Mouse (Mus musculus) yolk sac, embryonic 10.5 days (tissue): ENCODE results near the gene Gpr150.

Experiments used
- DNase-seq: peaks from one replicate; pipeline ENCODE4 v3.0.0-alpha.2; 2017; ENCODE audit warnings: low spot score

Gene Gpr150

DNA sequence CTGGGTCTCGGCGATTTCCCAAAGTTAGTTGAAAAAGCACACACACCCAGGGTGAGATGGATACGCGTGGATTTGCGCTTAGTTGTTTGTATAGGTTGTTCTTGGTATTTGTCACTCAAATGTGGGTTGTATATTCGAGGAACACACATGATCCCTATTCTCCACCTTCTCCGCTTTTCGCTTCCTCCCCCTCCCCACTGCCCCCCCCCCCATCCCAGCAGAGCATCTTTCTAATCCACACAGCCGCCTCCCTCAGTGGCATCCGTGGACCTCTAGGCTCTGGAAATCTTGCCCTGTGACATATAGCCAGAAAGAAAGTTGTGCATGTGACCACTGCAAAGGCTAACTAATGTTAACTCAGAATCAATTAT lies at the start of gene Gpr150:
Gene Gpr150 (minus strand): TSS at position 101 of the 371 bp plus-strand sequence.
- no peak for DNase-seq

DNA sequence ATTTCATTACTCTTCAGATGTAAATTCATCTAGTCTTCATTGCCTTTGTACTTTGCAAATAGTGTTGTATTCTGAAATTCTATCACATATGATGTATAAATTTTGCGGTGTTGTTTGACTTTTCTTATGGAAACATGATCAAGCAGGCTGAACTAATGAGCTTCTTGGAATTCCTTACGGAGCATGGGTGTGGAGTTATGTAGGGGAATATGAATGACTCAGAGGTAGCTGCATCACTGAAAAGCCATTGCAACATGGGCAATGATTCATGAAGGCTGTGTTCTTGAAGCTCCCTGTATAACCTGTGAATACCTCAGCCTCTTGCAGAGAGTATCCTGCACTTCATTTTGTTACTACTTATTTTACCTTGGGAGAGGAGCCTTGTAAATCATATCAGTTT lies 45.2 kb upstream of the Gpr150 start:
- no peak for DNase-seq

DNA sequence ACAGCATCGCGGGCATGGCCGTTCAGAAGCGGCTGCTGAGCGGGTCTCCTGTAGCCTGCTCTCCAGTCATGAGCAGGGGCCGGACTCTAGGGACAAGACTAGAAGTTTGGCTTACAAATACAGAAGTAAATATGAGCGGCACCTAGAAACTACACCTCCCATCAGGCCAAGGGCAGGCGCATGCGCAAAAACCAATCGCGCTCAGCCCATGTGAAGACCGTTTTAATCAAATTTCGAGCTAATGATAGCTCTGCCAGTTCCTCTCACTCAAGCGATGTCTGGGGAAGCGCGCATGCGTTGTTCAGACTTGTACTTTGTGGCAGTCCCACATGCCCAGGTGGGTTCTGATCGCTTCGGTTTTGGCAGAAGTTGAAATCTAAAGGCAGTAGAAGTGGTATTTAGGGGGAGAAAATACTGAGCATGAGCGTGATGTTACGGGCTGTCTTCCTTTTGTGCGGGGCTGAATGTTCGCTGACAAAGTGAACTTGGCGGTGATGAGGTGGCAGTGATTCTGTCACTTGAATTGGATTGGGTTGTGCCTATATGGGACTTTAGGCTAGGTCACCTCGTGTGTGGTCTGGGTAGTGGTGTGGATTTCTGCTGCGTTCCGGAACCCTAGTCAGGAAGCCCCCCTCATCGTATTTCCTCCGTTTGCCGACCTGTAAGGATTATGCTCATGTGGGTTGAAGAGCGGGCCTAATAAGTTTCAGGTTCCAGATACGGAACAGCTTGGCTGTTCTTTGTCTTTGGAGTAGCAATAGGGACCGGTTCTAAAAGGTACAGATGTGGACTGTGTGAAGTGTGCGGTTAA lies 41.9 kb upstream of the Gpr150 start, which contains the start of the genes Arsk and Ttc37:
Gene Arsk (minus strand): TSS at position 168 of the 811 bp plus-strand sequence.
Gene Ttc37 (plus strand): TSS at position 242 of the 811 bp plus-strand sequence.
- peak; percentile 95 for DNase-seq

DNA sequence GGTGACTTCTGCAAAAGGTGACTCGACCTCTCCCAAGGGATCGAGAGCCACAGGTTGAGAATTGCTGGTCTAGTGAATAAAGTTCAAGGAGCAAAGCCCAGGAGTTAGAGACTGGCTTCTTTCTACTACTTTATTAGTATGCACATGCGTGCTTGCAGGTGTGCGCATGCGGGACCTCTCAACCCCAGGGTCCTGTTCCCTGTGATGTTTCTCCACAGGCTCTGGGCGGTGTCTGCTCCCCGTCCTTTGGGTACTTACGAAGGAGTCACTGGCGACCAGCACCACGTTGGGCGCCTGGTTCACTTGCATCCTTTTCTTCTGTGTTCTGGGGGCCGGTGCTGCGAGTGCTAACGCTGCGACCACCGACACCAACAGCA lies 41.3 kb upstream of the Gpr150 start:
- no peak for DNase-seq

DNA sequence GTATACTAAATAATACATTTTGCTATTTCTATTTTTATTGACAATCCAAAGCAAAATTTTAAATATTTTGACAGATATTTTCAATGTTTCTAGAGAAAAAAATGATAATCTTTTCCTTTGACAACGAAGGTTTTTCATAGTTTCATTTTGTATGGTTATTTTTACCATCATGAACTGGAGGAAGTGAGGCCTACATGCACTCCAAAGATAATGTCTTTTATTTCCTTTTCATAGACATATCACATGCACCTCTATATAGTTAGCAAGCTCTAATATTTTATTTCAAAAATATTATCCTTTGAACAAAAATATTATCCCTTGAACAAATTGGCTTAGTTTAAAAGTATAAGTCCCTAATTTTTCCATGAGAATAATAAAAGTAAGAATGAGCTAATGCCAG lies 17.5 kb upstream of the Gpr150 start:
- DNase-seq: no peak

DNA sequence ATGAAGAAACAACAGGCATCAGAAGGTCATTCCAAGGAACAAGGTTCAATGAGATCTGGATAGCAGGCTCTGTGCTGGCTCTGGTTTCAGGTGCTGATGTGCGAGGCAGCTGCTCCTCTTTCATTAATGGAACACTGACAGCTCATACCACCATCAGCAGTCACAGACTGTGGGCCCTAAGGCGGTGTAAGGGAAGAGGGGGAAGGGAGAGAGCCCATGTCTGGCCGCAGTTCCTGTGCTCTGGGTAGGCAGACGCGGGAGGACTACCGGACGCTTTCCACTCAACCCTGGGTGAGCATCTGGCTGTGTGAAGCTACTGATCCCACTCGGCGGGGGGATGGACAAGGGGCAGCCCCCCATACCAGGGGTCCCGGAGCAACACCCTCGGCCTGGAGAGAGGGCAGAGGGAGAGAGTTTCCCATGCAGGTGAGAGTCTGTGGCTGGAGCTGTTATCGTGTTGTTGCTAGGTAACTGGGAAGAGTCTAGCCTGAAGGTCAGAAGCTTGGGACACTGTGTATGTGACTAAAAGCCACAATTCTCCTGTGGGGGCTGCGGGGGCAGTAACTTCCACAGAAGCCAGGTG lies 7.7 kb upstream of the Gpr150 start:
- DNase-seq: no peak

DNA sequence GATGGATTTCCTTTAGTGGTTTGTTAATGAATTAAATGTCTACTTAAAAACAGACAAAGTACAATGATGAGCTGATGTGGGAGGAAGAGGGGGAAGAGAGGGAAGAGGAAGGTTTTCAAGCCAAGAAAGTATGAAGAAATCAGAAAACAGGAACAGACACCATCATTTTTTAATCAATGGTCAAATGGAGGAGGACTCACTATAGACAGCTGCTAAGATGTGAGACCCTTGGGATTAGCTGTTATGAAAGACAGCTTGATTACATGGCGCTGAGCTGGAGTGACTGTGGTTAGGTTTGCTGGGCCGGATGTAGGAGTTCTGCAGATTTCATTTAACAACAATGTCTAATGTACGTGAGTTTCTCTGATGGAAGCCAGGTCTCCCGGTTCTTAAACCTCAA lies 6.8 kb upstream of the Gpr150 start:
- DNase-seq: no peak

DNA sequence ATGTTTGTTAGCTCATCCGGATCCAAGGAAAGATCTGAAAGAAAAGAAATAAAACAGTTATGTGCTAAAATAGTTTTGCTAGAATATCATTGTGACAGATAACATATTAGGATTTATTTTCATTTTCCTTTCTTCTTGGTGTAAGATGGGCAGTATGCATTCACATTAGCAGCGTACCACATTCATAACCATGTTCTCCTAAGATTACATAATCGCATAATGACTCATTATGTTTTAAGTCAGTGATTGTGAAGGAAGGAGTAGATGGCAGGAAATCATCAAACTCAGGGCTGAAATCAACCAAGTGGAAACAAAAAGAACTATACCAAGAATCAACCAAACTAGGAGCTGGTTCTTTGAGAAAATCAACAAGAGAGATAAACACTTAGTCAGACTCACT lies 5.8 kb upstream of the Gpr150 start:
- DNase-seq: no peak

DNA sequence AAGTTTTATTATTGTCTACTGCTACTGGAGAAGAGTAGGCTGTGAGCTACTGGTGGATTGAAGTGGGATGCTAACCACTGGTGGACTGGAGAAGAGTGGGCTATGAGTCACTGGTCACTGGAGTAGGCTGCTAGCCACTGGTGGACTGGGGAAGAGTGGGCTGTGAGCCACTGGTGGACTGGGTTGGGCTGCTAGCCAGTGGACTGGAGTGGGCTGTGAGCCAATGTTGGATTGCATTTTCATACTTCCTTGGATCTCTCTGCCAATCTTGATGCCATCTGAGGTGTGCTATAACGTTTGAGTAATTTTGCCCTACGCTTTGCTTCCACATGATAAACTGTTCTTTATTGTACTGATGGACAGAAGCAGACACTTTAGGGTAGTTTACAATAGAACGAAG lies 5.3 kb upstream of the Gpr150 start:
- DNase-seq: no peak

DNA sequence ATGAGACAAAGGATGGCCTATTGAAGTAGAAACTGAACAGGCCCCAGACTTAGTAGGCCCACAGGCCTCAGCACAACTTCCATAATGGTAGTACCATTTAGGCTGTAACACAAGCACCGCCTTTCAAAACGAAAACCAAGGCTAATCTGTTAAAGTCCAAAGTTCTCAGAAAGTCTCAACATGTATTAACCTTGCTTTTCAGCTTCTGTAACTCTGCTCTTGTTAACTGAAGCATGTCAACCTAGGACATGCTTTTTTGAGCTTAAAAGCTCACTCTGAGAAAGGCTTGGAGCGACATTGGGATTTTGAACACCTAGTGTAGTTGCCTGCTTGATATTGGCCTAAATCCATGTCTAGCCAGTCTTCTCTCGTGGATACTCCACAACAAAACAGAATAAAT lies 2.8 kb upstream of the Gpr150 start:
- no peak for DNase-seq

DNA sequence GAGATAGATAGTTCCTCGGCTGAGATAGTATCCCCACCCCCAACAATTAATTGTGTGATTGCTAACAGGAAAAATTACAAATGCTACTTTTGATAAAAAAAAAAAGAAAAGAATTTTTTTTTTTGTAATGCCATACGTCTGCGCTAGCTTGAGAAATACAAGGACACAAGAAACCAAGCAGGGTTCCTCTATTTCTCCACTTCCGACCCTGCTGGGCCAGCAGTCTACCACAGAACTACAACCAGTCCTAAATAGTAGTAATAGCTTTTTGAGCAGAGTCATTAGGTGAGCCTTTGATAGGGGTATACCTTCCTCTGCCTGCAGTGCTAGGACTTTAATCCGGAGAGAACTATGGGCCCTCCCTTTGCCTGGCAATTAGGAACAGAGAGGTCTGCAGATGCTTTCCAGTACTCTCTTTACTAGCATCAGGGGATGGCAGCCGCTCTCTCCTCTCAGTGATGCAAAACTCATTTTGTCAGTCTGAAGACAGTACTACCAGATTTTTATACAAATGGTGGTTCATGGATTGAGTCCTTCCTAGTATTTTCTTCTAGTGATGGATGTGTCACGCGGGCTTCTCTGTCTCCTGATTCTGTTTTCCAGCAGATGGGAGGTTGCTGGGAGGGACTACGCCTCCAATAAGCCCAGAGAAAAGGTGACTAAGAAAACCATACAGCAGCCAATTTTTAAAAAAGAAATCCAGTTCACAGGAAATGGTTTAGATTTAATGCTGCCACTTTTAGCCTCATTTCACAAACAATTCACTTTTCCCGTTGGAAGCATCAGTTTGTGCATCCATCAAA lies 672 bp upstream of the Gpr150 start:
- DNase-seq: no peak

DNA sequence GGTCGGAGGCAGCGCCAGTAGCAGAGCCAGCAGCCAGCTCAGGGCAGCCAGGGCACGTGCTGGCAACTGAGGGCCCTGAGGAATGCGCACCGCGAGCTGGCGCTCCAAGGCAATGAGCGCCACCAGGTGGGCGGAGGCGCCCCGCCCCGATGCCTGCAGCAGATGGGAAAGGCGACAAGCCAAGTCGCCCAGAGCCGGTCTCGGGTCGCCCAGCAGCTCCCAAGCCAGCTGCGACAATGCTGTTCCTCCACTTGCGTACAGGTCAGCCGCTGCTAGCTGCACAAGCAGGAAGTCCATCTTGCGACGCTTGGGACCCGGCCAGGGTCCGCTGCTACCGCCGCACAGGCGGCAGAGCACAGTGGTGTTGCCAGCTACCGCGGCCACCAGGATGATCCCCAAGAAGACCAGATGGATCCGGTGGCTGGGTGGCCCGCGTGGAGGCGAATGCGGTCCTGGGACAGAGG lies 503 bp downstream of the Gpr150 start:
- DNase-seq: peak; percentile 69

DNA sequence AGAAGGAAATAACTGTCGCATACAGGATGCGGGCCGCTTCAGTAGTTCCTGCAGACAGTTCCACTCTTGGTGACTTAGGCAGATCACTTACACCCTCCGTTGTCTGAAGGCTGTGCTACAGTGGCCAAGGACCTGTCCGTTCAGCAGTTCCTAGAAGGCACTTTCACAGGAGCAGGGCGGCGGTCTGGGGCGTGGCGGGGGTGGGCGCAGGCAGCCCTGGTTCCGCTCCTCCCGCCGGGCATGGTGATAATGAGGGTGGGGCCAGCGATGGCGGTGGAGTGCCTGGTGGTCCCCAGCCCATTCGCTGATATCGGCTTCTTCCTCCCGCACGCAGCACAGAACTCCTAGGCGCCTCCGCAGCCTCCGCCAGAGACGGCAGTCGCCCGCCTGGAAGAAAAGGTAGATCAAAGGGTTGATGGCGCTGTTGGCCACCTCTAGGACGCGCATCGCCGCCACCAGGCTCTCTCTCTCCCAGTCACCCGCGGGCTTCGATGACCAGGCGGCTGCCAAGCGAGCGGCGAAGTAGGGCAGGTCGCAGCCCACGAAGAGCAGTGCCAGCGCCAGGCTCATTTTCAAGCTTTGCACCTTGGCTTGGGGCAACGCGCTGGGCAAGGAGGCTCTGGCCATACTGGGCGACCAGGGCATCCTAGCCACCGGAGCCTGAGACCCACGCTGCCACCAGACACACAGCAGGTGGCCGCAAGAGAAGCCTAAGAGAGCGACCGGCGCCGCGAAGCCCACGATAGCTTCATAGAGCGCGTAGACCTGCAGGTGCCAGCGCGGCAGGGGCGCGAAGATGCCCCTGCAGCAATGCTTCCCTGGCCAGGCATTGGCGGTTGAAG lies 1.2 kb downstream of the Gpr150 start:
- peak; percentile 68 for DNase-seq

DNA sequence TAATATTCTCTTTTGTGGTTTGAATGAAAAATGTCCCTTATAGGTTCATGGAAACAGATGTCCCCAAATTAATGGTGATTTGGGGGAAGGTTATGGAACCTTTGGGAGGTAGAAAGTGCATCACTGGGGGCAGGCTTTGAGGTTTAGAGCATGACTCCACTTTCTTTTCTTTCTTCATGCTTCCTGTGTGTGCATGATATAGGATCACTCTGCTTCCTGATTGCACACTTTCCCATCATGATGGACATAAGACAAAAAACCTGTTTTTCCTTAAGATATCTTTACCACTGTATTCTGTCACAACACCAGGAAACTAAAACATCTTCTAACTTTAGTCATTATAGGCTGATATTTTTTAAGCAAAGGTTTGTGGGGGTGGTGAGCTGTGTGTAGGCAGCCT lies 11.8 kb downstream of the Gpr150 start:
- no peak for DNase-seq

DNA sequence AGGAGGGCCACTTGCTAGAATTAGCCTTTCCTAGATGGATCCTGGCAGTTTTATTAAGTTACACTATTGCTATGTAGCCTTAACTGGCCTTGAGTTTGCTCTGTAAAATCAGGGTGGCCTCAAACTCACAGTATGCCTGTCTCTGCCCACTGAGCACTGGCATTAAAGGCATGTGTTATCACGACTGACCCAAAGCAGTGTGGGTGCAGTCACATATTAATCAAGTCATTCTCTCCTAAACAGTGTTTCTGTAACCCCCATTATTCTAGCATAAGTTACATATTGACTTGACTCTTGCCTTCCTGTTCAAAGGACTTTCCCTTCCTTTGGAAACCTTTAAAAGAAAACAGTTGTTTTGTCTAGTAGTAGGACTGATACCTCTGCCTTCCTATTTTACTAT lies 14.3 kb downstream of the Gpr150 start:
- no peak for DNase-seq

DNA sequence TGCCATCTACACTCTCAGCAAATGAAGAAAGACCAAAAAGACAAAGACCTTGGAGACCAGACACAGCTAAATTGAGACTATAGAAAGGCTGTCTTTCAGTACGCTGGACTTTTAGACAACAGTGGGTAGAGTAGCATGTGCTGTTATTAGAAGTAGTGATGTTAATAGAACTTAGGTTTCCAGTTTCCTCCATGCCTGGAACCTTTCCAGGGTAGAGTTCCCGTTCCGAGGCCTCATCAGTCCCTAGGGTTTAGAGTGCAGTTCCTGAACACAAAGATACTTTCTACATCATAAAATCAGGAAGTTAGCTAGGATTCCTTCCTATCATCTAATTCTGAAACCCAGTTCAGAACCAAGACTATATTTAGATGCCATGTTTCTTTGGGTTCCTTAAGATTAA lies 32.2 kb downstream of the Gpr150 start:
- no peak for DNase-seq

DNA sequence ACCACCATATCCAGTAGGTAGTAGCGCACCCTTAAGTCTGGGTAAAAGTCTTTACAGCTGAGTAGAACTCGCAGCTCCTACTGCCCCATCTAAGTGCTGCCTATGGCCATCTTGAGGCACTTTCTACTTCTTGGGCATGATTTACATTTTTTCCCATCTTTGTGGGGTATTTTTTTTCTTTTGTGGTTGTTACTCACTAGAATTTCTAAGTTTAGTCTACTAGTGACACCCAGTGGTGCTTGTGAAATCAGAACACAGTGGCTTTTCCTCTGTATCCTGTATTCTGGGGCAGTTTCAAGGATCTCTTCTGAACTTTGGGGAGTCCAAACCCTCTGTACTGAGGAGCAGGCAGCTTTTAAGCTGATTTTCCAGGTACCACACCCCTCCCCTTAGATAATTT lies 35.0 kb downstream of the Gpr150 start:
- DNase-seq: no peak

DNA sequence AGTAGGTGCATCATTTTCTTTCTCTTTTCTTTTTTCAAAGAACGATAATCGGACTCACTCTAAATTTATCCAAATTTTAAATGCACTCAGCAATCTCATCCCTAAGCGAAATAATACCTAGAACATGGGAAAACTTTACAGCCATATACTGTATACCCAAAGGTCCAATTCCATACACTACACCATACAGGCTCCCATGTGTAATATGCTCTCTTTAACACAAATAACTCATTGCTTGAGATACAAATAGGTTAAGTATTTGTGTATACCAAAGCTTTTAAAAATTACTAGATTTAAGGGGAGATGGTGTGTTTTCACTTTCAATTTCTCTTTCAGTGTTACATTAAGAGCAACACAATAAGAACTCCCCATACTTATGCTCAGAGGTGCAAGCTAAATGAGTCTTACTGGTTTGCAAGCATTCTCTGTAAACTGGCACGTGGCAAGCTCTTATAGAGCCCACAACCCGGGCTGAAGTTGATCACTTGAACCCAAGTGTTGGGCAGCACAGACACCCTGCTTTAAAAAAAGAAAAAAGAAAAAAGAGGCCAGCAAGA lies 37.9 kb downstream of the Gpr150 start:
- no peak for DNase-seq

DNA sequence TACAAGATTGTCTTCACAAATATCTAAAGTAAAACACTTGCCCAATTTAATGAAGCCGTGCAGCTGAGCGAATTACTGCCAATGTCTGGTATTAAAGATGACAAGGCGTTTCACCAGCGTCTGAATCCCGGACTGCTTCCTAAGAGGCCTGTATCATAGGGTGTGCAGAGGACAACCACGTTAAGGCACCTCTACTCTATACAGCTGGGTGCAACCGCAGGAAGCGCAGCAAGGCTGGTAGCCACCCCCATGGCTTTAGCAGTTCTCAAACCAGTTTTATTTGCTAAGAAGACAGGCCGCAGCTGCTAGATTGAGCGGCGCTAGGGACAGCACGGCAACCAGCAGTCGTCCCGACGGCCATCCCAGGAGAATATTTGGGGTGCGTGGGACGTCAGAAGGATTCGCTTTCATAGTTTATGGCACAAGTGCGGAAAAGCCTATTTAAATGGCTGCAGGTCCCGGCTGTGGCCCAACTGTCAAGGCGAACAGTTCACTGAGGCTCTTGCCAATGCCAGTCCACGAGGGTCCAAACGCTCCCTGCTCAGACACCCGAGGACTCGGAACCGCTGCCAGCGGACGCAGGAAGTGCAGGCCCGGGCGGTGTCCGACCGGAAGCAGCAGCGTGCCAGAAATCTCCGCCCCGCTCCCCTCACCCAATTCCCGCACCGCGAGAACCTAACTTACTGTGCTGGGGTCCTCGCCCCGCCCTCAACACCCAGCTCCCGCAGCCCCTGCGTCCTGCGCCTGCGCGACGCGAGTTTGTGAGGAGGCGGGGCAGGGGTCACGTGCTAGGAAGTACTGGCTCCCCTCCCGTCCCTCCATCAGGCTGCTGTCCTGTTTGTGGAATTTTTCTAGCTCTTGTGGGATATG lies 38.6 kb downstream of the Gpr150 start, which contains the start of gene Rfesd:
Gene Rfesd (minus strand): TSS at position 746 of the 870 bp plus-strand sequence.
- peak; percentile 97 for DNase-seq

DNA sequence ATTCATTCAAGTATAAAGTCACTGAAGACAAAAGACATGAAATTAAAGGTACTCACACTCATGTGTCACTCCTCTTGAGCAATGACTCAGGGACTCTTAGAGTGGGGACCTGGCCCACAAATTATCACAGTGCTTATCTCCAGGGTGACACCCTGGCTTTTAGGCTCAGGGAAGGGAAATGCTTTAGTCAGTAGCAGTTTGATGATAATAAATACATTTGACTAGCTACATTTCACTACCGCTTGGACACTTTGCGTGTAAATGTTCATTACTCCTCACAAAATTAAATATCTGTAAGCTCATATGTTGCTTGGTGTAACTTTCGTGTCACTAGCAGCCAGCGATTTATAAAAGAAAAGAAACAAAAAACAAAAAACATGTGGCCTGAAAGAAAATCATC lies 39.3 kb downstream of the Gpr150 start:
- peak; percentile 4 for DNase-seq

DNA sequence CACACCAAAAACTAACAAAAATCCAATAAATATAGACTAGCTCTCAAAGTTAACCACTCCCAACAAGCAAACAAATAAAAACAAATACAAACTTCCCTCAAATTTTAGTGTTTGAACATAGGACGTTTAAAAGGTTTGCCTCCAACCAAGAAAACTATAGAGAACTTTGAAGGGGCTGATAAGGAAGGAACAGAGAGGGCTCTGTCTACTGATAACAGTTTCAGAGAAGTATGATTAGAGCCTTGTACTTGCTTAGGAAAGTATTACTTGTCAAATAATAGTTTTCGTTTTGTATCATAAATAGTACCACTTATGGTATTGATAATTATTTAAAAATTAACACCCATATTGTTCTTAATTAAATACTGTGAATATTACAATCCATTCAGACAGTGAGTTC lies 42.3 kb downstream of the Gpr150 start:
- no peak for DNase-seq
